Mouse (Mus musculus) WW6 (cell line): ENCODE data around the gene Ackr3.

ENCODE experiments used
- DNase-seq: peaks from one replicate; pipeline ENCODE4 v3.0.0-alpha.2; 2013; ENCODE audit warnings: low read depth, low spot score

The Ackr3 gene

GRCm38 (mm10) chr1:90203783-90204690, at the start of gene Ackr3:
Ackr3 (plus strand) TSS chr1:90203980.
- DNase-seq: peak; percentile 65

GRCm38 (mm10) chr1:90156589-90156988, 47.2 kb upstream of the Ackr3 start:
- DNase-seq: no peak

GRCm38 (mm10) chr1:90159927-90160326, 43.9 kb upstream of the Ackr3 start:
- DNase-seq: peak; percentile 11

GRCm38 (mm10) chr1:90161623-90162022, 42.2 kb upstream of the Ackr3 start:
- DNase-seq: no peak

- no peak for DNase-seq
Measured at GRCm38 (mm10) chr1:90162379-90162857, 41.4 kb upstream of the Ackr3 start.

GRCm38 (mm10) chr1:90163161-90163560, 40.6 kb upstream of the Ackr3 start:
- no peak for DNase-seq

GRCm38 (mm10) chr1:90164319-90164718, 39.5 kb upstream of the Ackr3 start:
- no peak for DNase-seq

- no peak for DNase-seq
Measured at GRCm38 (mm10) chr1:90174338-90174737, 29.4 kb upstream of the Ackr3 start.

- no peak for DNase-seq
Measured at GRCm38 (mm10) chr1:90176223-90176622, 27.6 kb upstream of the Ackr3 start.

- no peak for DNase-seq
Measured at GRCm38 (mm10) chr1:90177565-90177964, 26.2 kb upstream of the Ackr3 start.

GRCm38 (mm10) chr1:90177978-90178377, 25.8 kb upstream of the Ackr3 start:
- no peak for DNase-seq

GRCm38 (mm10) chr1:90180479-90180878, 23.3 kb upstream of the Ackr3 start:
- DNase-seq: no peak

- no peak for DNase-seq
Measured at GRCm38 (mm10) chr1:90180966-90181699, 22.6 kb upstream of the Ackr3 start.

GRCm38 (mm10) chr1:90182521-90182920, 21.3 kb upstream of the Ackr3 start:
- no peak for DNase-seq

GRCm38 (mm10) chr1:90183602-90184001, 20.2 kb upstream of the Ackr3 start:
- DNase-seq: no peak

- DNase-seq: no peak
Measured at GRCm38 (mm10) chr1:90186173-90186572, 17.6 kb upstream of the Ackr3 start.

- no peak for DNase-seq
Measured at GRCm38 (mm10) chr1:90186874-90187273, 16.9 kb upstream of the Ackr3 start.

GRCm38 (mm10) chr1:90189046-90189445, 14.7 kb upstream of the Ackr3 start:
- no peak for DNase-seq

- DNase-seq: no peak
Measured at GRCm38 (mm10) chr1:90201246-90201645, 2.5 kb upstream of the Ackr3 start.

- DNase-seq: no peak
Measured at GRCm38 (mm10) chr1:90201655-90202054, 2.1 kb upstream of the Ackr3 start.

GRCm38 (mm10) chr1:90202207-90202978, 1.4 kb upstream of the Ackr3 start:
- peak; percentile 83 for DNase-seq

- no peak for DNase-seq
Measured at GRCm38 (mm10) chr1:90203341-90203740, 439 bp upstream of the Ackr3 start.
